14 mouse cellular contexts compared by ENCODE assay signal in the genomic region with DNA sequence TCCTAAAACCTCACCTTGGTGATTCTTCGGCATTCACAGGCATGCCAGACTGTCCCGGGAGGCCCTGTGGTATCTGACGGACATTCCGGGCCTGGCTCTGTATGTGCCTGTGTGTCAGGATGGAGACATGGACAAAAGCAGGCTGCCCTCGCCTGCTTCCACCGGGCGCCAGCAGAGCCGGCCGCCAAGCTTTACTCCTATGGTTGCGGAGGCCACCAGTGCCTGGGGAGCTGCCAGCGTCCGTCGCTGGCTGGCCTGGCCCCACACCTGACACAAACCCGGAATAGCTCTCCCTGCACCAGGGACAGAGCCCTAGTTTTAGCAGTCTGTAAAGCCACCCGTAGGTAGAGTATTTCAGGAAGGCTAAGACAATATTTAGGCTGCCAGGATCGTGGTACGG. TPM values are rescaled to one million over a fixed set of nuclear protein-coding genes. Genes with fewer than 3 reads are reported as not detected.
DNase-seq lines count a peak whose midpoint lies in the region; ATAC-seq and TF ChIP-seq lines count a peak whose summit lies in the region.
"Had no signal": no experiment of that assay in that cellular context is flagged by ENCODE, and none has a peak within 500 bp of the region (broad histone marks: within the 10 kb centered on the region; RNA-seq: fewer than 3 reads in every experiment).

No protein-coding gene starts in this region.

- no peak for ATAC-seq in lung, postnatal 0 days
- no peak for ATAC-seq in heart, embryonic 13.5 days (ENCODE audit: extremely low read depth, insufficient number of reproducible peaks, low FRiP score, low TSS enrichment)
- ATAC-seq: forebrain, postnatal 0 days had no signal

- no peak for DNase-seq in lung, adult 2 months
- no peak for DNase-seq in lung, postnatal 0 days (ENCODE audit: low spot score)
- peak; percentile 83 to 89 for DNase-seq in cerebellum, postnatal 25 days
- DNase-seq in adrenal gland, postnatal 25 days = no peak
- DNase-seq in spleen, postnatal 36 days (ENCODE audit: low spot score in 2 of 2) = no peak
- no peak for DNase-seq in adrenal gland, postnatal 4 days (ENCODE audit: low spot score in 2 of 2)
- DNase-seq: forebrain, postnatal 0 days; kidney, adult 9 months; spleen, adult 18-20 months; thymus, postnatal 4 days had no signal

- peak overlapping the region; percentile 68 for H3K4me3 ChIP-seq in lung, adult 2 months (replicated peaks; ENCODE audit: extremely low read depth, low read depth, low read length)
- H3K4me3 ChIP-seq in lung, postnatal 0 days (ENCODE audit: low read depth, low read length) = no peak overlapping the region
- H3K4me3 ChIP-seq in heart, embryonic 13.5 days = peak overlapping the region; percentile 47
- H3K4me3 ChIP-seq in small intestine, adult 2 months (ENCODE audit: low read depth, low read length) = peak overlapping the region; percentile 18; the same call in 1 of the 2 replicates
- H3K4me3 ChIP-seq: neural tube, embryonic 13.5 days had no signal

- no peaks in the 10 kb centered on the region for H3K9me3 ChIP-seq in lung, postnatal 0 days (ENCODE audit: low read length)
- no peaks in the 10 kb centered on the region for H3K9me3 ChIP-seq in heart, embryonic 13.5 days
- H3K9me3 ChIP-seq: neural tube, embryonic 13.5 days had no signal

- TF ChIP-seq CTCF in lung, adult 2 months (IDR thresholded peaks at IDR 0.05; ENCODE audit: insufficient read depth, low read length) = no peak
- TF ChIP-seq CTCF in lung, postnatal 0 days (IDR thresholded peaks at IDR 0.05) = no peak
- TF ChIP-seq CTCF in small intestine, adult 2 months (IDR thresholded peaks at IDR 0.05; ENCODE audit: extremely low read depth, insufficient read length, insufficient replicate concordance, low read depth, low read length) = no peak

- TF ChIP-seq EP300 in lung, postnatal 0 days (IDR thresholded peaks at IDR 0.05) = no peak

- H3K4me2 ChIP-seq in lung, postnatal 0 days (replicated peaks; ENCODE audit: low read depth, low read length) = no peak overlapping the region
- H3K4me2 ChIP-seq in heart, embryonic 13.5 days = peak overlapping the region; percentile 69
- H3K4me2 ChIP-seq: neural tube, embryonic 13.5 days had no signal

- no peak overlapping the region for H3K9ac ChIP-seq in lung, postnatal 0 days (replicated peaks; ENCODE audit: low read depth)
- peak overlapping the region; percentile 76 for H3K9ac ChIP-seq in heart, embryonic 13.5 days
- H3K9ac ChIP-seq: forebrain, postnatal 0 days; neural tube, embryonic 13.5 days had no signal

- no peak overlapping the region for H3K27ac ChIP-seq in lung, postnatal 0 days (ENCODE audit: low read length)
- peak overlapping the region; percentile 90 for H3K27ac ChIP-seq in heart, embryonic 13.5 days (replicated peaks)
- H3K27ac ChIP-seq in small intestine, adult 2 months (ENCODE audit: insufficient read depth, low read depth, low read length) = peak overlapping the region; percentile 8; the same call in 1 of the 2 replicates
- H3K27ac ChIP-seq: neural tube, embryonic 13.5 days had no signal

- H3K27me3 ChIP-seq in lung, postnatal 0 days (replicated peaks; ENCODE audit: insufficient read depth, low read length) = no peaks in the 10 kb centered on the region
- H3K27me3 ChIP-seq in heart, embryonic 13.5 days (replicated peaks) = no peaks in the 10 kb centered on the region
- no peaks in the 10 kb centered on the region for H3K27me3 ChIP-seq in small intestine, adult 2 months (ENCODE audit: control insufficient read depth, insufficient read depth, low read length)
- H3K27me3 ChIP-seq: neural tube, embryonic 13.5 days had no signal

- H3K36me3 ChIP-seq in lung, postnatal 0 days (ENCODE audit: insufficient read depth, low read length) = no peaks in the 10 kb centered on the region
- H3K36me3 ChIP-seq in heart, embryonic 13.5 days = no peaks in the 10 kb centered on the region
- no peaks in the 10 kb centered on the region for H3K36me3 ChIP-seq in small intestine, adult 2 months (ENCODE audit: control insufficient read depth, insufficient read depth, low read length)
- H3K36me3 ChIP-seq: neural tube, embryonic 13.5 days had no signal

- WGBS in lung, adult 2 months = 57% methylated on average over 17 of the region's 17 CpGs
- 78% methylated on average over 17 of the region's 17 CpGs for WGBS in lung, postnatal 0 days
- WGBS in heart, embryonic 13.5 days = 42% methylated on average over 17 of the region's 17 CpGs
- 88% methylated on average over 17 of the region's 17 CpGs for WGBS in small intestine, adult 2 months

- H3K4me1 ChIP-seq in lung, adult 2 months (ENCODE audit: control insufficient read depth, insufficient read depth, low read length) = peaks cover 23% of the 10 kb centered on the region
- peaks cover 5% of the 10 kb centered on the region; the same call in 1 of the 2 replicates for H3K4me1 ChIP-seq in lung, postnatal 0 days (ENCODE audit: insufficient read depth, low read depth, low read length)
- H3K4me1 ChIP-seq in heart, embryonic 13.5 days = peaks cover 64% of the 10 kb centered on the region
- H3K4me1 ChIP-seq in small intestine, adult 2 months (ENCODE audit: control insufficient read depth, insufficient read depth, insufficient read length, low read length) = peaks cover 10% of the 10 kb centered on the region

- no peak for TF ChIP-seq POLR2A in lung, adult 2 months (IDR thresholded peaks at IDR 0.05; ENCODE audit: borderline replicate concordance, extremely low read depth, low read depth, low read length)
- TF ChIP-seq POLR2A in small intestine, adult 2 months (IDR thresholded peaks at IDR 0.05; ENCODE audit: low read depth, low read length) = no peak

RNA-seq across cellular contexts. Expression of a gene that starts 1.5 kb away (rescaled TPM):
- 51.5 and 70.6 TPM in 2 replicates for polyA plus RNA-seq in lung, adult 2 months (2012; rRNA removed)
- polyA plus RNA-seq in lung, postnatal 0 days (2015; fragmentation: Nextera tagmentation; extraction: Ambion mirVana) = 55.0 and 68.7 TPM in 2 replicates
- polyA plus RNA-seq in heart, embryonic 13.5 days (2015; fragmentation: Nextera tagmentation; extraction: Ambion mirVana) = 49.9 and 52.8 TPM in 2 replicates
- 10.1 and 19.8 TPM in 2 replicates for polyA plus RNA-seq in small intestine, adult 2 months (2012; rRNA removed)
- total RNA-seq in adrenal gland, postnatal 25 days (2021) = 15.5 and 20.6 TPM in 2 replicates
- total RNA-seq in adrenal gland, postnatal 4 days (2021) = 10 to 100 TPM; 33.6 to 34.6 TPM

RNA-seq across cellular contexts. Expression of a gene that starts 38.1 kb away (rescaled TPM):
- polyA plus RNA-seq in lung, adult 2 months (2012; rRNA removed) = 1.6 and 3.0 TPM in 2 replicates
- 1.0 and 1.3 TPM in 2 replicates for polyA plus RNA-seq in lung, postnatal 0 days (2015; fragmentation: Nextera tagmentation; extraction: Ambion mirVana)
- 6.4 and 6.5 TPM in 2 replicates for polyA plus RNA-seq in heart, embryonic 13.5 days (2015; fragmentation: Nextera tagmentation; extraction: Ambion mirVana)
- 0.51 and 1.2 TPM in 2 replicates for polyA plus RNA-seq in small intestine, adult 2 months (2012; rRNA removed)
- 2.0 and 3.1 TPM in 2 replicates for total RNA-seq in adrenal gland, postnatal 25 days (2021)
- total RNA-seq in adrenal gland, postnatal 4 days (2021) = 1 to 10 TPM; 4.9 to 7.1 TPM
- total RNA-seq: megakaryocyte, adult 5-6 weeks had no signal

Comparison
In these comparisons a context has a peak if more than half of its experiments do, and no peak if none do; other contexts are left out.
1. DNase-seq: peak in cerebellum, postnatal 25 days (2 of 2); none in lung, adult 2 months (single experiment), lung, postnatal 0 days (single experiment), adrenal gland, postnatal 25 days (single experiment), spleen, postnatal 36 days (0 of 2) and adrenal gland, postnatal 4 days (0 of 2).